Mouse (Mus musculus) kidney, adult 9 months (tissue): ENCODE data around the gene Olfr790.
A peak's percentile ranks its signal among the peaks of the same experiment; 100 is the strongest.

Source experiments
- DNase-seq: peaks from one replicate; pipeline ENCODE4 v3.0.0; 2022

Olfr790 gene

DNA sequence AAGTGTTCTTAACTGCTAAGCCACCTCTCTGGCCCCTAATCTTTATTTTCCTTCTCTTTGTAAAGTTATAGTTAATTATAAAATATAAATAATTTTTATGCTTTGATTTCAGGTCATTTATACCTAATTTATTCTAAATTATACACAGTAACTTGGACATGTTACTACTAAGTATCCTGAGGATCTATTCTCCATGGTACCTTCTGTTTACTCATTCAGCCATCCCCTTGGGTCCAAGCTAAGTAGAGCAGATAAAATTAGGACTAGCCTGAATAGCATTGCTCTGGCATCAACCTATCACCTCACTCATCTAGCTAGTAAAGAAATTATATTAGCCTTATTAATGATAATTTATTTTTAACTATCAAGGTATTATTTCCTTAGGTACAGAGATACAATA is at the start of gene Olfr790:
Olfr790 (plus strand) TSS at position 301 of the 400 bp plus-strand sequence.
- no peak for DNase-seq

DNA sequence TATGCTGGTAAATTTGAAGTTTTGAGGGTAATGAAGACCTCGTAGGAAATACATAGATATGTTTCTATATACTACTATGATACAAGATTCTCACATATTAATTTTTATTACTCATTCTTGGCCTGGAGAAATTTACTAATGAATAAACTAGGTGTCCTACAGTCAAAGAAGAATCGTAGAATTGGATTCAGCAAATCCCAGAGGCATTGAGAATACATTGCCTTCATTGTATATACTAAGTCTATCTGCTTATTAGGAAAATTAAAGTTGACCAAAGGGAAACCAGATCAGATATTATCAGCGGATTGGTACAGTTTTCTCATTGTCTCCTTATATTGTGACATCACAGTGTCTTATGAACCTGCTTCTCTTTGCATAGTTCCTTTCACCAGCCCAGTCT is 36.7 kb upstream of the Olfr790 start, which contains the start of gene Olfr787:
Olfr787 (plus strand) TSS at position 301 of the 400 bp plus-strand sequence.
- no peak for DNase-seq

- no peak for DNase-seq
These were observed 27.6 kb upstream of the Olfr790 start, which contains the start of gene Olfr788 for GRCm38 (mm10) chr10:129470698-129471097. Gene Olfr788 (plus strand): TSS chr10:129470998.

- DNase-seq: no peak
These were observed 25.0 kb upstream of the Olfr790 start for GRCm38 (mm10) chr10:129473256-129473655.

DNA sequence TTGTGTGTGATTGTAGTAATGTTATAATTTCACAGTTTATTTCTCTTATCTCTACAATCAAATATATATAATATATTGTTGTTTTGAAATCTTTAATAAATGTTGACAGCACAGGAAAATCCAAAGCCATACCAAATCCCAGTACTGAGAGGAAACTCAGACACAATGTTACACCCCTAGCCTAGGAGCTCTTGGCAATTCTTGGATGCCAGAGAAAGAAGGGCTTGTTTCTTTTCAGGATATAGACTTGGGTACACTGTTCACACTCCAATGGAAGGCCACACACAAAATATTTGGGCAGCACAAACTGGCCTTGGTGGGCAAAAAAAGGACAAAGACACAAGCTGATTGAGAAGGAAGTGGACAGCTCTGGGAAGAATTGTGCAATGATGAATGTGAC is 24.6 kb upstream of the Olfr790 start:
- no peak for DNase-seq

DNA sequence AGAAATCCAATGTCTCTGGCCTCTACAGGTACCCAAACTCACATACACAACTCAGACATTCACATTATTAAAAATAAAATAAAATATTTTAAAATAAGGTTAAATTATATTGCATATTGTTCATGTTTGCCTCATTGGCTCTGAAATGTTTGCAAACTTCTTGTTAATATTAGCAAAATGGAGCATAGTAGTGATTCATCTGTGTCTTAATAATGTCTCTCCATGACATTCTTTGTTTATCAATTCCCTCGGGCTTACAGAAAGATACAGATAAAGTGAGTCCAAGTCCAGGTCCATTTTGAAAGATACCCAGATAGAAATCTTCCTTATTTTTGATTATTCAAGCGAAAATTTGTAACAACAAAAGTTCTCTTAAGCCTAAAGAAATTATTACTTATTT is 13.8 kb upstream of the Olfr790 start, which contains the start of gene Olfr789:
Olfr789 (plus strand) TSS at position 301 of the 400 bp plus-strand sequence.
- no peak for DNase-seq

DNA sequence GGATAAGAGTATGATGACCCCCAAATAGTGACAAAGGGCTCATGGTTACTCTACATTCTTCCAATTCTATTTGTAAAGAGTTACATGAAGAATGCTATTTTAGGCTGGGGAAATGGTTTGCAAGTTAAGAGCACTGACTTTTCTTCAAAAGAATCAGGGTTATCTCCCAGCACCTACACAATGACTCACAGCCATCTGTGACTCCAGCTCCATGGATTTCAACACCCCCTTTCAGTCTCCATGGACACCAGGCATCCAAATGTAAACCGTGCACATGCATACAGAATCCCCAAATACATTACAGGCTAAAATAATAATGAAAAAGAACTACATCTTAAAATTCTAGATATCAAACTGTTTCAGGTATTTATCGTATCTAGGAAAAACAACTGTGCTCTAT is 8.2 kb upstream of the Olfr790 start:
- no peak for DNase-seq

DNA sequence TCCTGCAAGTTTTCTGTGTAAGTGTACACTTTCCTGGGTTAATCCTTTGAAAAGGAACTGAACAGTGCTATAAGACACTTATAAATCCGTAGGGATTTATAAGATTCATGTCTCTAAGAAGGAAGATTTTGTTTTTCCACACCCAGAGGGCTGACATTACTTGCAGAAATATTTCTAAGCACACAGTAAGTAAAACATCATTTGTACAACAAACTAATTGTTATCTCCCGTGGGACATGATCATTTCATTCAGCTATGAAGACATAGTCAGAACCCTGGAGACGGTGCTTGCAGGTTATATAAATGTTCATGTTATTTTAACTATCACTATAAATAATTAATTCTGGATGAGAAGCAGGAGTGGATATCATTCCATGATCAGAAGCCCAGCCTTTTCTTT is 23.2 kb downstream of the Olfr790 start, which contains the start of gene Olfr791:
Olfr791 (plus strand) TSS at position 301 of the 400 bp plus-strand sequence.
- DNase-seq: no peak

GRCm38 (mm10) chr10:129538862-129539261 is 40.6 kb downstream of the Olfr790 start, which contains the start of gene Olfr792:
Gene Olfr792 (plus strand): TSS chr10:129539162.
- no peak for DNase-seq

DNA sequence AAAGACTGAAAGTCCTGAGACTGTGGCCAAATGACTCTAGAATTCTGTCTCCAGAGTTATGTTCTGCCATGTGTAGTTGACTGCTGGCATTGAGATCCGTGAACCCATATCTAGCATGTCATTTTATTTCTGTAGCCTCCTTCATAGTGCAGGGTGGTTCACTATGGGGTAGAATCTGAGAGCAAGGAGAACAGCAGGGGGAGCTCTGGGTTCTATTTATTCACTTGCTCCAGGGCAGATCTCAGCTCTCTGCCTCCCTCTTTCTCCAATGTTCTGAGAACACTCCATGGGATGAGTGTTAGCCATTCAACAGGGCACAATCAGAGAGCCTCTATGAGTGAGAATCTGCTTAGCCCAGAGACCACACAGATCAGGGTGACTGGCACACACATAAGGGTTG is 51.1 kb downstream of the Olfr790 start:
- peak; percentile 32 for DNase-seq
